In the genomic region with DNA sequence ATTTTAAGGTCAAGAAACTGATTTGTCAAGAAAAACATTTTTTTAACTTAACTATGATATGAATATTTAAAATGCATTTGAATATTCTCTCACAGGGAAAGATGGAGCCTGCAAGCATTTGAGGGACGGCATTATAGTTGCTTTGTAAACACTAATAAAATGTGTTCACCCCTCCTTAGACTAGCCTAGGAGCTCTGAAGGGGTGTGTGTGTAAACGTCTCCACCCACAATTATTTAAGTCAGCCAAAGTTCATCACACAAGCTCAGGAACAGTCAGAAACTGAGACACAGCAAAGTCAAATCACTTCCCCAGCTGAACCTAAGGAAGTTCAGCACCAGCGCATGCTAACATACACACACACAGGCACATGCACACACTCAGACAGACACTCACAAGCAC, we compare ENCODE assay signal across 14 mouse cellular contexts. TPM values are rescaled to one million over a fixed set of nuclear protein-coding genes. Genes with fewer than 3 reads are reported as not detected.
DNase-seq lines count a peak whose midpoint lies in the region; ATAC-seq and TF ChIP-seq lines count a peak whose summit lies in the region.
"Had no signal": no experiment of that assay in that cellular context is flagged by ENCODE, and none has a peak within 500 bp of the region (broad histone marks: within the 10 kb centered on the region; RNA-seq: fewer than 3 reads in every experiment).

No protein-coding gene starts in this region.

- TF ChIP-seq CTCF in left cerebral cortex, adult 2 months (IDR thresholded peaks at IDR 0.05), result no peak

- no peaks in the 10 kb centered on the region for H3K9me3 ChIP-seq in heart, embryonic 13.5 days
- H3K9me3 ChIP-seq in embryonic facial prominence, embryonic 15.5 days (replicated peaks), result no peaks in the 10 kb centered on the region

- 60% methylated on average over 3 of the region's 3 CpGs for WGBS in heart, embryonic 13.5 days
- 29% methylated on average over 3 of the region's 3 CpGs for WGBS in embryonic facial prominence, embryonic 15.5 days
- WGBS in macrophage (ENCODE audit: missing documents), result 60% methylated on average over 3 of the region's 3 CpGs

- no peaks in the 10 kb centered on the region for H3K36me3 ChIP-seq in heart, embryonic 13.5 days
- no peaks in the 10 kb centered on the region for H3K36me3 ChIP-seq in embryonic facial prominence, embryonic 15.5 days
- no peaks in the 10 kb centered on the region for H3K36me3 ChIP-seq in macrophage (ENCODE audit: inconsistent target)

- intact Hi-C loops in left cerebral cortex, adult 2 months (cut with DNase I), result no loop called here

- peaks cover 25% of the 10 kb centered on the region for H3K4me1 ChIP-seq in heart, embryonic 13.5 days
- peaks cover 18% of the 10 kb centered on the region for H3K4me1 ChIP-seq in embryonic facial prominence, embryonic 15.5 days

- H3K27me3 ChIP-seq in heart, embryonic 13.5 days (replicated peaks), result no peaks in the 10 kb centered on the region
- no peaks in the 10 kb centered on the region for H3K27me3 ChIP-seq in embryonic facial prominence, embryonic 15.5 days

- H3K4me2 ChIP-seq in heart, embryonic 13.5 days, result peak overlapping the region; percentile 62; the same call in 1 of the 2 replicates
- peak overlapping the region; percentile 45 for H3K4me2 ChIP-seq in embryonic facial prominence, embryonic 15.5 days (replicated peaks)

- no peak for DNase-seq in heart, adult 8-10 months (ENCODE audit: low spot score)
- DNase-seq in left cerebral cortex, adult 2 months (ENCODE audit: extremely low spot score in 1 of 2, low spot score in 2 of 2), result no peak
- DNase-seq in left cerebral cortex, adult 9 months (ENCODE audit: low spot score in 2 of 2), result no peak
- DNase-seq in Muller cell, postnatal 12 days (ENCODE audit: inconsistent ontology term), result no peak
- no peak for DNase-seq in natural killer cell, adult 2 months (ENCODE audit: low spot score in 2 of 2)
- DNase-seq: adrenal gland, postnatal 25 days; cerebellum, adult 11 months; heart, postnatal 10 days; lung, postnatal 4 days; retina, postnatal 1 day; thymus, postnatal 4 days had no signal

- no peak for ATAC-seq in heart, embryonic 13.5 days (ENCODE audit: extremely low read depth, insufficient number of reproducible peaks, low FRiP score, low TSS enrichment)
- ATAC-seq in embryonic facial prominence, embryonic 15.5 days (ENCODE audit: insufficient number of reproducible peaks, low FRiP score, low TSS enrichment, low read depth), result no peak

- peak overlapping the region; percentile 87 for H3K27ac ChIP-seq in heart, embryonic 13.5 days (replicated peaks)
- peak overlapping the region; percentile 58 for H3K27ac ChIP-seq in left cerebral cortex, adult 2 months
- H3K27ac ChIP-seq in embryonic facial prominence, embryonic 15.5 days (replicated peaks), result peak overlapping the region; percentile 79; the same call in 1 of the 2 replicates
- peak overlapping the region; percentile 5; the same call in 1 of the 2 replicates for H3K27ac ChIP-seq in macrophage

- no peaks in the 10 kb centered on the region for H3K79me2 ChIP-seq in macrophage (ENCODE audit: inconsistent target)

- H3K9ac ChIP-seq in heart, embryonic 13.5 days, result no peak overlapping the region
- H3K9ac ChIP-seq in embryonic facial prominence, embryonic 15.5 days, result no peak overlapping the region

- H3K4me3 ChIP-seq in heart, embryonic 13.5 days, result no peak overlapping the region
- peak overlapping the region; percentile 26 for H3K4me3 ChIP-seq in left cerebral cortex, adult 2 months
- no peak overlapping the region; the same call in 1 of the 2 replicates for H3K4me3 ChIP-seq in embryonic facial prominence, embryonic 15.5 days (replicated peaks)
- H3K4me3 ChIP-seq in macrophage (ENCODE audit: inconsistent target), result peak overlapping the region; percentile 22; the same call in 1 of the 2 replicates

RNA-seq across cellular contexts. Expression of gene Rnft1, which starts 10.9 kb away (rescaled TPM):
- 38.9 and 42.9 TPM in 2 replicates for polyA plus RNA-seq in heart, embryonic 13.5 days (2015; fragmentation: Nextera tagmentation; extraction: Ambion mirVana)
- total RNA-seq in heart, adult 8-10 months (2022), result 10 to 100 TPM; 25.4 to 30.0 (median 29.3) TPM
- total RNA-seq in left cerebral cortex, adult 2 months (2021), result 10 to 100 TPM; 27.5 to 31.5 TPM
- 52.2 and 54.3 TPM in 2 replicates for polyA plus RNA-seq in embryonic facial prominence, embryonic 15.5 days (2015; fragmentation: Nextera tagmentation; extraction: Ambion mirVana)
- 10 to 100 TPM in 25 of 26 experiments, 1 to 10 TPM in 1; 9.5 to 35.8 (median 22.5) TPM for total RNA-seq in macrophage (2018; cell fraction: chromatin; rRNA removed)
- total RNA-seq in macrophage (2018; cell fraction: cytosol; rRNA removed), result 10 to 100 TPM; 15.7 to 33.0 (median 22.8) TPM
- 10 to 100 TPM; 14.4 to 37.2 (median 24.9) TPM for total RNA-seq in macrophage (2018; cell fraction: nucleus; rRNA removed)
- 20.8 to 32.7 TPM (median 24.7 TPM) in 3 replicates for polyA plus RNA-seq in macrophage (2018)

Comparison
In these comparisons a context has a peak if more than half of its experiments do, and no peak if none do; other contexts are left out.
1. H3K27ac ChIP-seq: peak in every context shown above with its lines; median percentile 87 in heart, embryonic 13.5 days; 79 in embryonic facial prominence, embryonic 15.5 days; 58 in left cerebral cortex, adult 2 months; 5 in macrophage.
2. H3K4me3 ChIP-seq: peak in left cerebral cortex, adult 2 months (single experiment) and macrophage (single experiment); none in heart, embryonic 13.5 days (single experiment) and embryonic facial prominence, embryonic 15.5 days (single experiment).